Mouse (Mus musculus) ovary, postnatal 10 days (tissue): ENCODE data around the gene Otulinl.

ENCODE experiments used
- DNase-seq: peaks from one replicate; pipeline ENCODE4 v3.0.0; 2022; ENCODE audit warnings: low spot score

Gene Otulinl

GRCm38 (mm10) chr15:27680997-27681396 lies 382 bp downstream of the Otulinl start:
- DNase-seq: no peak

DNA sequence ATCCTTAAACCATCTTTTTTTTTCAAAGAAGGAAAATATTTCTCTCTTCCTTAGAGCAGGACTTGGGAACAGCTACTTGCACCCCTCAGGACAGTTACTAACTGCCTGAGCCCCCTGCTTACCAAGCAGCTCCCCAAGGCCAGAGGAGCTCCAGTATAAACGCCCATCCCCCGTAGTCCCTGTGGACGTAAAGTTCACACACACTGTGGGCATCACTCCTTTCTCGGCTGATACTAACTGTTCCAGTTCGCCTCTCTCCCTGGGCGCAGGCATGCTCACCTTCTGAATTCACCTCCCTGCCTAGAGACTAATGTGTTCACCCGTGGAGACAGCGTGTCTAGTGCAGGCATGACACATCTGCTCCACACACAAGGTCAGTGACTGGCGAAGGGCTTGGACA lies 2.9 kb downstream of the Otulinl start:
- DNase-seq: no peak

DNA sequence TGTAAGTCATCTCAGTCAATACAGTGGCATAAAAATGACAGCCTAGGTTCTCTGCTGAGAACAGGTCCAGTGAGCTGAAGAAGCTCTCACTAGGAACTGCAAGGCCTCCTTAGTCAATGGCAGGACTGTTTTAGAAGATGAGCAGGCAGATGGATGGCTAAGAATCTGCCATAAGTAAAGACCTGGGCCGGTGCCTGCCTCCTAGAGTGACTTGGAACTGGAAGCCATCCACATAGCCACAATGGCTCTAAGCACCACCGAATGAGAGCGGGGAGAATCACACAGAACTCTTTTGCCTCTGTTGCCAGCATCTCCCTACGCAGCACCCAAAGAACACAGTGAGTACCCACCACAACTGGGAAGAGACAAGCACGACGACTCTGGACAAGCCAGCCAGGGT lies 3.6 kb downstream of the Otulinl start:
- DNase-seq: no peak

- no peak for DNase-seq
These were observed 5.2 kb downstream of the Otulinl start for GRCm38 (mm10) chr15:27676211-27676610.

DNA sequence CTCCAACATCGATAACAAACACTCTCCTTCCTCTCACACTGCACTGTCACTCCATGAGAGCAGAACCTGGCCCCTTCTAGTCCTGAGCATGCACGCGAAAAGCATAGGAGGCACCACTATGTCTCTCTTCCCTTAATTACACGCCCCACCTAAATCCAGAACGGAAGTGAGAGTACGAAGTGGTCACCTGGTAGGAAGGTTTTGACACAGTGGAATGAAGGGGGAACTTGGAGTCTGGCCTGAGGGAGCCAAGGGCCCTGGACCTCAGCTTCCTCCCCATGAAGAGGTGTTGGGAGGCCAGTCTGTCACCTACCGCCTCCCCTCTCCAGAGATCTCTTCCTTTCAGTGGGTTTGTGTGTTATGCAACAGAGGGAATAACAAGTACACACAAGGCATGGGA lies 6.3 kb downstream of the Otulinl start:
- DNase-seq: no peak

DNA sequence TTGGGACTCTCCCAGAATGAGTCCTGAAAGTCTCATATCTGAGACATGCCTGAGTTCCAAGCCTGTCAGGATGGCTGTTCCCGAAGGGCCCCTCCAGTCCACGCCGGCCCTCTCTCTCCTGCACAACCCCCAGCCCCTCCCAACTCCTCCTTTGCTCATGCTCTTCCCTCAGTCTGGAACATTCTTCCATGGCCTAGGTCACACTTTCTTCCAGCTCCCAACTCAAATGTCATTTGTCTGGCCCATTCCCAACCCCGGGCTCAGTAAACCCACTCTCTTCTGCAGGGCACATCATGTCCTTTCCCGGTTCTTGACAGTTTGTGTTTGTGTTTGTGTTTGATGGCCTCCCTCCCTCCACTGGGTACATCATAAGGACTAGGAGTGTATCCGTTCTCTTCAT lies 7.3 kb downstream of the Otulinl start:
- DNase-seq: no peak

GRCm38 (mm10) chr15:27673151-27673550 lies 8.2 kb downstream of the Otulinl start:
- no peak for DNase-seq

DNA sequence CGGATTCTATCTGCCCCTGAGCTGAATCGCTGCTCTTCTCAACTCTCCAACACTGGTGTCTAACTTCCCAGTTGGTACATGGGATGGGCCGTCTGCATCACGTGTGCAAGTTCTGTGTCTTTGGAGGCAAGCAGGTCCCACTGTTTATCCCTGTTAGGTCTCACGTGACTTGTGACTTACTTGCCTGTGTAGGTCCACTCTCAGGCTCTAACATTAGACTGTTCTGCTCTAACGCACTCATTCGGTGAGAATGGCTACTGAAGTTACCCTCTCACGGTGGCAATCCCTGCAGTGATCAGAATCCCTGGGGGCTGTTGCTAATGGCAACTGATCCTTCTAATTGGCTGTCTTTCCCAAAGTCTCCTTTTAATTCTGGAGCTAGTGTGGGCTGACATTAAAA lies 9.1 kb downstream of the Otulinl start:
- no peak for DNase-seq

- DNase-seq: no peak
These were observed 9.7 kb downstream of the Otulinl start for GRCm38 (mm10) chr15:27671612-27672245.

DNA sequence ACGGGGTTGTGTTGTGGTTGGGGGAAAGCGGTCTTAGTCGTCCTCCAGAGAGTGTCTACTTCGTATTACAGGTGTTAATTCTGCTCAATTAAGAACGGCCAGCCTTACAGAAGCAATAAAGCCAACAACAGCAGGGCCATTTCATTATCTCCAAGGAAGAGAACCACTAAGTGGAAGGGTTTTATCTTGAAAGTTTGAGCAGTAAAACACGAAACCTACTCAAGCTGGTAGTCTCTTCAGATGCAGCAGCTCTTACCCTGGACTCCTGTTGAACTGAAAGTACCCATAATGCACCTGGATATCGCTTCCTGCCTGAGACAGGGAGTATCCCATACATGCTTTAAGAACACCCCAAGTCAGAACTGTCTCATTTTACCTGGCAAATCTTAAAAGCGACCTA lies 10.7 kb downstream of the Otulinl start:
- no peak for DNase-seq

DNA sequence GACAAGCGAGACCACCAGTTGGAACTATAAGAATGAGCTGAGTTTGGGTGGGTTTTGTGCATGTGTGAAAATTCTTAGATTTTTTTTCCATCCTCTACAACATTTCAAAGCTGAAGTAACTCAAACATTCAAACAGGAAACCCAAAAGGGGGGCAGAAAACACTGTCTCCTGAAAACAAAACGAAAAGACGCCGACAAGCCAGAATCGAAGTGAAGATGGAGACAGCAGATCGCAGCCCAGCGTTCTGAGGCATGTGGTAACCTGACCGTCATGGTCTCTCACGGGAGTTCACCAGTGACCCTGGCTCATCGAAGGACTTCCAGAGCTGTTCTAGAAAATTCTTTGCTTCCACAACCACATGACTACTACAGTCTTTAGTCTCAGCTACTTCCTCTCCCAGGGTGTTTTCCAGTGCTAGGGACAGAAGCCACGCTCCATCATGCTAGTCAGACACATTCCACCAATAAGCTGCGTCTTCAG lies 11.4 kb downstream of the Otulinl start:
- DNase-seq: no peak

DNA sequence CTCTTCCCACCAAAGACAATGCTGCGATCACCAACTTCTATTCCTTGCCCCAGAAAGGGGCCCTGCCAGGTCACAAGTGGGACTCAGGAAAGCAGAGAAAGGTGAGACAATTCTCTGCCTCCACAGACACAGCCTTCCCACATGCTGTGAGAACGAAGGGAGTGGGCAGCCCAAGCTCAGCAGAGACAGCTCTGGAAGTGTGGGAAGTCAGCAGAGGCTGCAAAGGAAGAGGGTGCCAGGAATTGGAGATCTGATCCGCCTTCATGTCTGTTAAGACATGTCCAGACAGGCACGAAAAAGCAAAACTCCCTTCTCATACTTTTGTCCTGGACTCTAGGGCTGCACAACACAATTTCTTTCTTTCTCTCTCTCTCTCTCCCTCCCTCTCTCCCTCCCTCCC lies 12.1 kb downstream of the Otulinl start:
- DNase-seq: no peak

- DNase-seq: no peak
These were observed 12.8 kb downstream of the Otulinl start for GRCm38 (mm10) chr15:27668557-27668956.

DNA sequence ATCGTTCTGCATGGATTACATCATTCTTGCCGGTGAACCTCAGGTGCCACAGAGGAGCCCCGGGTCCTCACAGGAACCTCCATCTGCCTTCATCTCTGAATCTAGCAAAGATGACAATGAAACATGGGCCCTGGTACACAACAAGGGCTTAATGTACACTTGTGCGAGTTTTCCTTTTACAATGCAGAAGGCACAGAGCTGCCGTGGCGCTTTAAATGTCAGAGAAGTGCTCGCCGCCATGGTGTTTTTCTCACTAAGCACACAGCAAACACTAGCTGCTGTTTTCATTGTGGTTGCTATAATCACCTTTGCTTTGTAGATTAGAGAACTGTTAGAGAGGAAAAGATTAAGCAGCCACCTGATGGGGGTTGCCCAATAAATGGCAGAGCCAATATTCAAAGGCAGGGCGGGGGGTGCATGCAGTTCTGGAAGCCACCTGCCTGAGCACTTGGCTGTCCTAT lies 13.3 kb downstream of the Otulinl start:
- DNase-seq: no peak

DNA sequence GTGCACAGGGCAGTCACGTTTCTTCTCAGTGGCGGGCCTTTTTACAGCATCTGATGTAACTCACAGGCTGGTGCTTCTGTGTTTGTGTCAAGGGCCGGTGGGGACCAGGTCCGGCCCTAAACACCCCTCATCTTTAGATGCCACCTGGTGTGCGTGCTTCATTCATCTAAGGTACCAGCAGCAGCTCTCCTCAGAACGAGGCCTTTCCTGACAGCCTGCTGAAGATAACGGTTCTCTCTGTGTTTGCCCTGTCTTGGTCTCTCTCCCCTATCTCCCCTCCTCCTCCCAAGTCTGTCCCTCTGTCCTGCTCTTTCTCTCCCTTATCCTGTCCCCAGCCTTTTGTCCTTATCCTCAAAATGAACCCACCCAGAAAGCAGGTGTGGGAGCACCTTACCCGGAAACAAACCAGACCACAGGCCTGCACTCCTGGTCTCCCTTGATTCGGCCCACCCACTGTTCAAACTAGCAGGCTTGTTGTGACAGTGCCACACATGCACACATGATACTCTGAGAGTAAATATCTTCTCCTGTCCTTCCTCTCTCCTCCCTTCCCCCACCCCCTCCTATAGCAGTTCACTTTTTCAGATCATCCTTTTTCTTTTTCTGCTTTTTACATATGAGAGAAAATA lies 14.4 kb downstream of the Otulinl start:
- no peak for DNase-seq

GRCm38 (mm10) chr15:27665392-27665911 lies 15.9 kb downstream of the Otulinl start:
- DNase-seq: no peak

GRCm38 (mm10) chr15:27664126-27664525 lies 17.3 kb downstream of the Otulinl start:
- no peak for DNase-seq

- no peak for DNase-seq
These were observed 18.7 kb downstream of the Otulinl start for GRCm38 (mm10) chr15:27662699-27663098.

DNA sequence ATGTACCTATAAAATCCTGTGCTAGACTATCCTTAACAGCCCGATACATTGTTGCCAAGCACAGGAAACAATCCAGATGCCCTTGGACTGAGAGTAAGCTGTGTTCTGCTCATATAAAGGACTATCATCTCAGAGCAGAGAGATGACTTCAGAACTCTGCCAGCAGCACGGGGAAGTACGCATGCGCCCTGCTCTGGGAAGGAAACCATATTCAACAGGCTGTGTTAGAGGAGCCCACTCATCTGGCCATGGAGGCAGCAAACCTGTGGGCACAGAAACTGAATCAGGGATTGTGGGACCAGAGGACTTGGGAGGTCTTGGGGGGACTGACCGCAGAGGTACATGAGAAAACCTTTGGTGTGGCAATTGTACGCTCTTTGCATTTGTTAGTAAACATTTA lies 19.7 kb downstream of the Otulinl start:
- DNase-seq: no peak

DNA sequence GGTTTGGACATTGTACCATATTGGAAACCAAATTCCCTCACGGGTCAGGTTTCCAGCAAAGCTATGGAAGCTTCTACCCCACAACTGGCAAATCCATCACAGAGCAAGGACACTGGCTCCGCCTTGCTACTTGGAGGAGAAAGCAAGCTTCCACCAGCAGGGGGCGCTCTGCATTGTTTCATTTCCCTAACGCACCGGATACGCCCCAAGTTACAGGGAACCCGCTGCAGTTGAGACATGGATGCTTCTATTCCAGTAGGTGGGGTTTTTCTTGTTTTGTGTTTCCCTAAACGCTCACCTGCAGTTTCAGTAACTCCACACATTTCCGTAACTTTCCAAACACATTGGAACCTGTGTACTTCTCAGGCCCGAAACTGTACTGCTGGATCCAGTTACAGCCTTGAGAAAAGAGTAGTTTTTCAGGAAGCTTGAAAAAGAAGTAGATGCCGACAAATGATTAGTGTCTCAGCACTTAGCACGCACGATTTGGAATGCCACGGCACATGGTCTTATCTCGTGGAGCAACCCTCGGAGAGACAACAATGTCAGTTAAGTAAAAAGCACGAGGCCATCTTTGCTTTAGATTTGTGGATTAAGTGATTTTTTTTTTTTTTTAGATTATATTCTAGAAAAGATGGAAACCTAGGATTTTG lies 21.7 kb downstream of the Otulinl start:
- peak; percentile 80 for DNase-seq

- DNase-seq: no peak
These were observed 22.2 kb downstream of the Otulinl start for GRCm38 (mm10) chr15:27659143-27659542.

GRCm38 (mm10) chr15:27658356-27658755 lies 23.0 kb downstream of the Otulinl start:
- no peak for DNase-seq

GRCm38 (mm10) chr15:27657866-27658265 lies 23.5 kb downstream of the Otulinl start:
- no peak for DNase-seq
